Mouse (Mus musculus) lung, postnatal 0 days (tissue): ENCODE measurements at regions not wholly inside any gene's neighbourhood (a gene's known extent, or its start where the extent isn't known, plus 50 kb on each side); places are given as distances from the start of the nearest gene placed in this dataset.

Experiments
- ATAC-seq: fragments of 200-750 bp; cut with Nextera tagmentation; 2 replicates; pipeline ENCODE4 v1.8.0; 2017; ENCODE audit warnings: moderate library complexity
- DNase-seq: peaks from one replicate; pipeline ENCODE4 v3.0.0-alpha.2; 2016; ENCODE audit warnings: low spot score
- H3K27ac ChIP-seq: fragments of 300-500 bp; sonication (generic); 2 replicates; pipeline ENCODE4 v1.5.1; 2014; ENCODE audit warnings: antibody characterized with exemption, mild to moderate bottlenecking, low read length, mixed read lengths
- H3K27me3 ChIP-seq: fragments of 300-500 bp; sonication (generic); replicated peaks from 2 replicates; pipeline ENCODE4 v1.6.1; 2014; ENCODE audit warnings: low read length, mixed read lengths; ENCODE audit not compliant: insufficient read depth
- H3K36me3 ChIP-seq: fragments of 300-500 bp; sonication (generic); 2 replicates; pipeline ENCODE4 v1.6.1; 2014; ENCODE audit warnings: low read length, mixed read lengths; ENCODE audit not compliant: insufficient read depth
- H3K4me1 ChIP-seq: fragments of 300-500 bp; sonication (generic); 2 replicates; pipeline ENCODE4 v1.6.1; 2014; ENCODE audit warnings: antibody characterized with exemption, low read depth, low read length, mixed read lengths; ENCODE audit not compliant: insufficient read depth
- H3K4me2 ChIP-seq: fragments of 300-500 bp; sonication (generic); replicated peaks from 2 replicates; pipeline ENCODE4 v1.6.1; 2014; ENCODE audit warnings: low read depth, mild to moderate bottlenecking, low read length, moderate library complexity, mixed read lengths
- H3K4me3 ChIP-seq: fragments of 300-500 bp; sonication (generic); 2 replicates; pipeline ENCODE4 v1.5.1; 2014; ENCODE audit warnings: low read depth, low read length
- H3K9ac ChIP-seq: fragments of 300-500 bp; sonication (generic); replicated peaks from 2 replicates; pipeline ENCODE4 v1.6.1; 2014; ENCODE audit warnings: low read depth, mild to moderate bottlenecking
- H3K9me3 ChIP-seq: fragments of 300-500 bp; sonication (generic); 2 replicates; pipeline ENCODE4 v1.6.1; 2016; ENCODE audit warnings: low read length, mixed read lengths
- CTCF ChIP-seq: IDR thresholded peaks from 2 replicates; pipeline ENCODE4 v1.5.1; 2016; ENCODE audit warnings: antibody characterized with exemption, mild to moderate bottlenecking
- EP300 ChIP-seq: IDR thresholded peaks from 2 replicates; pipeline ENCODE4 v1.6.1; 2016; ENCODE audit warnings: antibody characterized with exemption, mild to moderate bottlenecking, control low read depth
- WGBS: fragments of 180-500 bp; shearing (Covaris S2); extraction: QIAGEN DNeasy Blood & Tissue Kit; methylation state at CpG from one replicate; pipeline ENCODE4 v1.1.7; 2014; 5-methylcytosine and 5-hydroxymethylcytosine counted together

DNA sequence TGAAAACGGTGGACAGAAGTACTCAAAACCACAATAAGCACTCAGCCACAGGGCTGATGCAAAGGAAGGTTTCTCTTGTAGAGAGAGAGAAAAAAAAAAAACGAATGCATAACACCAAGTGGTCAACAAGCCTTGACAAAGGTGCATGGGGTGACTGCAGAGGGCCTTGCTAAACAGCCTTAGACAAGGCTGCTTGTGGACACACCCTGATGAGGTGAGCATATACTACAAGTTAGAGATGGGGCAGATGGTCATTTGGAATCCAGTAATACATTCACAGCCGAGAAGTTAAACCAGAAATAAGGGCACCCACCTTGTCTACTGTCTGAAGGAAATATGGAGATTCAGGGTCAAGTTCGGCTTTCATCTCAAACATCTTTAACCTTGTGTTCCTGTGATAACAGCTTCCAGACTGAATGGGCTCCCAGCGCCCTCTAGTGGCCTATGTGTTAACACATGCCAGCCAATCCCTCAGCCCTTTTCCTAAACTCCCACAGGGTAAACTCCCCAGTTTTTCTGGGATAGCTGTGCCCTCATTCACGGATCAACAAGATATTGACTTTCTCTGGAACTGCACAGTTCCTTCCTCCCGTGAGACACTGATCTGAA lies 150.7 kb downstream of the Ptger3 start:
- H3K9ac ChIP-seq: no peak overlapping the region
- WGBS: 16% methylated on average over 7 of the region's 7 CpGs

DNA sequence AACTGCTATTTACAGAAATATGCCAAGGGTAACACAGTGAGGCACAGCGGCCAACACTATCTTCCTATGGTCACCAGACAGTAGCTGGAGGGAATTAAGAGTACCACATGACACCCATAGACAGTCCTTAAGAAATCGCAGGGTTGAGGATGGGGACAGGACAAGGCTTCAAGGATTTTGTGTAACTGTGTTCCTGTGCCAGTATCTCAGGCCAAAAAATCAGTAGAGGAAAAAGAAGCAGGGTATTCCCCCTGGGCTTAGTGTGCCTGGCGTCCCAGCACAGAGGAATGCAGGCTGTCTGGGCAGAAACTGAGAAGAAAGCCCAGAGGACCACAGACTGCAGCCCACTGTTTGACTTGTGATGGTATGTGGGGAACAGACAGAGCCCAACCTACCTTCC lies 147.3 kb downstream of the Ptger3 start:
- no peak overlapping the region for H3K4me2 ChIP-seq
- H3K9ac ChIP-seq: no peak overlapping the region
- no peaks in the 10 kb centered on the region for H3K36me3 ChIP-seq
- TF ChIP-seq CTCF: no peak
- TF ChIP-seq EP300: no peak
- H3K9me3 ChIP-seq: no peaks in the 10 kb centered on the region
- no peak overlapping the region for H3K4me3 ChIP-seq
- DNase-seq (peak; percentile 12), ATAC-seq (peak; percentile 16; the same call in 1 of the 2 replicates)
- H3K27ac ChIP-seq: no peak overlapping the region
- WGBS: 57% methylated on average over 3 of the region's 3 CpGs
- H3K27me3 ChIP-seq: no peaks in the 10 kb centered on the region
- no peaks in the 10 kb centered on the region for H3K4me1 ChIP-seq

More for the DNA sequence above, 150.7 kb downstream of the Ptger3 start:
- DNase-seq (peak; percentile 56), ATAC-seq (no peak)
- no peaks in the 10 kb centered on the region for H3K4me1 ChIP-seq
- no peaks in the 10 kb centered on the region for H3K27me3 ChIP-seq
- H3K9me3 ChIP-seq: no peaks in the 10 kb centered on the region
- no peak overlapping the region for H3K4me3 ChIP-seq
- H3K36me3 ChIP-seq: no peaks in the 10 kb centered on the region
- H3K4me2 ChIP-seq: no peak overlapping the region
- H3K27ac ChIP-seq: no peak overlapping the region
- TF ChIP-seq EP300 (no peak), CTCF (peak; percentile 88)

DNA sequence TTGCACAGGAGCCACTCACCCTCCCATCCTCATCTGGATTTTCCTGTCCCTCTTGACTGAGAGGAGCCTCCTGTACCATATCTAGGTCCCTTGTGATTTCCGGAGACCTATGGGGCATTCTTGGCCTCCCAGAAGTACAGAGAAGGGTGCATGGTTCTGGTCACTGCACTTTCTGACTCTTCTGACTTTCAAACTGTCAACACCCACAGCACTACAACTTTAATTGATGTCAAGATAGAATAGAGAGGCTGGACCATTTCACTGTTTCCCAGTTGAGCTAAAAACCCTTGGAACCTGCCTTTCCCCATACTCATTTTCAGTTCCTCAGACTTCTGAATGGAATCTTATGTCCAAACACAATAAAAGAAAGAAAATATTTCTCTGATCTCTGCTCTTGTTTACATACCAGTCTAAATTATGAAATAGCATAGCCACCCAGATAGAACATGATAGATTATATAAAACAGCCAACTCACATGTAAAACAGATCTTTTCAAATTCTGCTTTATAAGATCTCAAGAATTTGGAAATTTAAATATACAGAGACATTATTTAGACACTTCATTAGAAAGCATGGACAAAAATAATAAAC lies 144.2 kb downstream of the Ptger3 start:
- Histone ChIP-seq H3K4me3 (no peak overlapping the region), H3K36me3 (no peaks in the 10 kb centered on the region), H3K9ac (no peak overlapping the region), H3K4me2 (no peak overlapping the region), H3K4me1 (no peaks in the 10 kb centered on the region), H3K27me3 (no peaks in the 10 kb centered on the region), H3K27ac (no peak overlapping the region), H3K9me3 (no peaks in the 10 kb centered on the region)
- 65% methylated on average over 1 of the region's 1 CpGs for WGBS
- no peak for TF ChIP-seq EP300
- no peak for TF ChIP-seq CTCF
- DNase-seq (peak; percentile 17), ATAC-seq (no peak)

DNA sequence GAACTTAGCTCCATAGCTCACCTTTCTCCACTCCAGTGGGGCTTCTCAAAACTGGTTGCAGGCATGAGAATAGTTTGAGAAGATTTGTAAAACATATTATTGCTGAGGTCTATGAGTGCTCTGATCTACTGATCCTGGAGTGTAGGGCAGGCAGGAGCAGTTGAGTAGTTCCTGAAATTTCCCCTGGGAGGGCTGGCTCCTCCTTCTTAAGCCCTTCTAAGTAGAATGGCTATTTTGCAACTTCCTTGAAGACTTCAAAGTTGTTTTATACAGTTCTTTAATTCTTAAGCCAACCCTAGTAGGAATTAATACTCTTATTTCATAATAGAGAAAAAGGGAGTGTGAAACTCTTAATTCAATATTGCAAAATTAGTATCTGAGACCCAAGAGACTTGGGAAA lies 133.3 kb downstream of the Ptger3 start:
- H3K27ac ChIP-seq: no peak overlapping the region
- H3K4me3 ChIP-seq: no peak overlapping the region
- ATAC-seq (0 out of 2 replicates have a peak, but pooled peaks have one; percentile 21), DNase-seq (peak; percentile 50)
- TF ChIP-seq CTCF (no peak), EP300 (no peak)
- H3K9me3 ChIP-seq: no peaks in the 10 kb centered on the region
- no peaks in the 10 kb centered on the region for H3K4me1 ChIP-seq
- H3K9ac ChIP-seq: no peak overlapping the region
- H3K27me3 ChIP-seq: no peaks in the 10 kb centered on the region
- H3K4me2 ChIP-seq: no peak overlapping the region
- H3K36me3 ChIP-seq: no peaks in the 10 kb centered on the region

DNA sequence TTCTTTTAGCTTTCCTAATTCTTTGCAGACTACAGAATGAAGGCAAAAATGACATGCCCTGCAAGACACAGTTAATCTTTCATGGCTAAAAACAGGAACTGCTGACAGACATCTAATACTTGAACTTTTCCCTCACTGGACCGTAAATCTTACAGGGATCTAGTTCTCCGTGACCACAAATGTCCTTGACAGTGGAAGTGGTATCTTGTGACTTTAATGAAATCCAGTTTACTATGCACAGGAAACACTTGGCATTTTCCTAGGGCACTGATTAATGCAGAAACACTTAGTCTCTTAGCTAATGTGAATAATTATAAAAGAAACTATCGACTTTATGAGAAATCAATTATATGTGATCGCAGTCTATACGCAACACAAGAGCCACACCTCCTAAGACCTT lies 131.8 kb downstream of the Ptger3 start:
- TF ChIP-seq EP300 (no peak), CTCF (no peak)
- DNase-seq: no peak

DNA sequence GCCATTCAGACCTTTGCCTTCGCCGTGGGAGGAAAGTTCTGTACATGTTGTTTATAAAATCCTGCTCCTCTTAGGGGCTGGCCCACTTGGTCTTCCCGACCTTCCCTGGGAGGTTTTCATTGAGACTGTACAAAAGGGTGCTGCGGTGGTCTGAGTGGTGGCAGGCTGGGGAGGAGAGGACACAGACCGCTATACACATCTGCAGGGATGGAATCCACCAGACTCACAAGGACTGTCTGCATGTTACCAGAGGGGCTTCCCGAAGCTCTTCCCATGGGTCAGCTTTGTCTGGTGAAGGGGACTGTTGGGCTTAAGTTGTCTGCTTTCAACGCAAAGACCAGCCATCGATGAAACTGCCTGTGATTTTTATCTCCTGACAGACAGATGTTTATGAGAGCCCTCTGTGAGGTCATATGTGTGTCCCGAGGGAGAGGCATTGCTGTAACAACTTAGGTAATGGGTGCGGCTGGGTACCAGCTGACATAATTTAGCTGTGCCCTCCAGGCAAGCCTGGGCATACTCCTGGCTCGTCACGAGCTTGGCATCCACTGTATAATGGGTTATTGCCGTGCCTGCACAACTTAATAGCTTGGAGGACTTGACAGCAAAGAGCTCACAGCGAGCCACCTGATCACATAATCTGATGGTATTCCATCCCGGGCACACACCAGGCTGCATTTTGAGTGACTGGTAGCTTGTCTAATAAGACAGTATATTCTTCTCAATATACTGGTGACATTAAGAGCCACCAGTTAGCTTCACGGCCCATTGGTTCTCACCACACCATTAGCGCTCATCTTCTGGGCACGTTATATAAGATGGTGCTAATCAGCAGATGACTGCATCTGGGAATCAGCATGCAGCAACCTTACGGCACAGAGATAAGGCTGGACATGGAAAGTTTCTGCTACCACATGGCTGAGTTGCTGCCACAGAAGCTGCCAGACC lies 128.7 kb downstream of the Ptger3 start:
- Histone ChIP-seq H3K4me1 (no peaks in the 10 kb centered on the region), H3K27ac (no peak overlapping the region), H3K9me3 (no peaks in the 10 kb centered on the region), H3K36me3 (no peaks in the 10 kb centered on the region), H3K27me3 (no peaks in the 10 kb centered on the region), H3K4me2 (no peak overlapping the region), H3K4me3 (no peak overlapping the region), H3K9ac (no peak overlapping the region)
- no peak for TF ChIP-seq EP300
- TF ChIP-seq CTCF: no peak
- WGBS: 63% methylated on average over 19 of the region's 19 CpGs
- DNase-seq (no peak), ATAC-seq (no peak)

More for the DNA sequence above, 131.8 kb downstream of the Ptger3 start:
- no peaks in the 10 kb centered on the region for H3K9me3 ChIP-seq
- H3K4me1 ChIP-seq: no peaks in the 10 kb centered on the region
- no peak for ATAC-seq
- 77% methylated on average over 5 of the region's 5 CpGs for WGBS
- no peaks in the 10 kb centered on the region for H3K36me3 ChIP-seq
- H3K4me3 ChIP-seq: no peak overlapping the region
- no peak overlapping the region for H3K9ac ChIP-seq
- H3K27me3 ChIP-seq: no peaks in the 10 kb centered on the region
- H3K4me2 ChIP-seq: no peak overlapping the region
- H3K27ac ChIP-seq: no peak overlapping the region
